Mouse (Mus musculus) heart, embryonic 14.5 days (tissue): ENCODE data around the gene Theg. TPM values are rescaled to one million over a fixed set of nuclear protein-coding genes. Genes with fewer than 3 reads are reported as not detected.

Experiments
- ATAC-seq: fragments of 200-750 bp; cut with Nextera tagmentation; 2 replicates; pipeline ENCODE4 v1.8.0; 2017; ENCODE audit warnings: low read depth, moderate TSS enrichment; ENCODE audit not compliant: insufficient number of reproducible peaks, insufficient read depth, low FRiP score
- H3K27ac ChIP-seq, 2 experiments: fragments of 200-500 bp in 1 of 2; fragments of 300-500 bp in 1 of 2; sonication (generic) in 1 of 2; replicated peaks in 1 of 2; 2 replicates each; pipeline ENCODE4 v1.5.1; 2012 to 2014; ENCODE audit warnings: low read depth in 2 of 2, low read length in 2 of 2, control low read depth in 1 of 2, mild to moderate bottlenecking in 1 of 2, mixed read lengths in 1 of 2; ENCODE audit not compliant: control insufficient read depth in 1 of 2, insufficient read depth in 1 of 2
- H3K27me3 ChIP-seq: fragments of 300-500 bp; sonication (generic); 2 replicates; pipeline ENCODE4 v1.6.1; 2014; ENCODE audit warnings: mild to moderate bottlenecking, low read length, control low read depth; ENCODE audit not compliant: control insufficient read depth, insufficient read depth
- H3K36me3 ChIP-seq: fragments of 300-500 bp; sonication (generic); 2 replicates; pipeline ENCODE4 v1.6.1; 2014; ENCODE audit warnings: mild to moderate bottlenecking, control low read depth, low read length, mixed read lengths; ENCODE audit not compliant: control insufficient read depth, insufficient read depth
- H3K4me1 ChIP-seq, 2 experiments: fragments of 200-500 bp in 1 of 2; fragments of 300-500 bp in 1 of 2; sonication (generic) in 1 of 2; 2 replicates each; pipeline ENCODE4 v1.6.1; 2012 to 2014; ENCODE audit warnings: low read length in 2 of 2, control low read depth in 1 of 2, mixed read lengths in 1 of 2; ENCODE audit not compliant: control insufficient read depth in 2 of 2, insufficient read depth in 2 of 2
- H3K4me2 ChIP-seq: fragments of 300-500 bp; sonication (generic); 2 replicates; pipeline ENCODE4 v1.6.1; 2014; ENCODE audit warnings: mild to moderate bottlenecking, low read length
- H3K4me3 ChIP-seq, 2 experiments: fragments of 200-500 bp in 1 of 2; fragments of 300-500 bp in 1 of 2; sonication (generic) in 1 of 2; 2 replicates each; pipeline ENCODE4 v1.5.1; 2012 to 2014; ENCODE audit warnings: low read length in 2 of 2, mild to moderate bottlenecking in 2 of 2, control low read depth in 1 of 2, low read depth in 1 of 2, moderate library complexity in 1 of 2; ENCODE audit not compliant: control insufficient read depth in 1 of 2, insufficient read depth in 1 of 2
- H3K9ac ChIP-seq: fragments of 300-500 bp; sonication (generic); 2 replicates; pipeline ENCODE4 v1.6.1; 2014; ENCODE audit warnings: mild to moderate bottlenecking, low read length
- H3K9me3 ChIP-seq: fragments of 300-500 bp; sonication (generic); 2 replicates; pipeline ENCODE4 v1.6.1; 2016; ENCODE audit warnings: low read length, control low read depth; ENCODE audit not compliant: control insufficient read depth
- WGBS: fragments of 180-500 bp; shearing (Covaris S2); extraction: QIAGEN DNeasy Blood & Tissue Kit; methylation state at CpG from one replicate; pipeline ENCODE4 v1.1.7; 2014; 5-methylcytosine and 5-hydroxymethylcytosine counted together
- polyA plus RNA-seq: library from polyadenylated mRNA; unstranded; fragments of >200 nt; fragmentation: Nextera tagmentation; extraction: Ambion mirVana; gene quantifications from 2 replicates; pipeline ENCODE4 v1.2.1, GENCODE M21; 2014

Gene Theg
- polyA plus RNA-seq, 1 experiment from 2014 or later, result not detected

DNA sequence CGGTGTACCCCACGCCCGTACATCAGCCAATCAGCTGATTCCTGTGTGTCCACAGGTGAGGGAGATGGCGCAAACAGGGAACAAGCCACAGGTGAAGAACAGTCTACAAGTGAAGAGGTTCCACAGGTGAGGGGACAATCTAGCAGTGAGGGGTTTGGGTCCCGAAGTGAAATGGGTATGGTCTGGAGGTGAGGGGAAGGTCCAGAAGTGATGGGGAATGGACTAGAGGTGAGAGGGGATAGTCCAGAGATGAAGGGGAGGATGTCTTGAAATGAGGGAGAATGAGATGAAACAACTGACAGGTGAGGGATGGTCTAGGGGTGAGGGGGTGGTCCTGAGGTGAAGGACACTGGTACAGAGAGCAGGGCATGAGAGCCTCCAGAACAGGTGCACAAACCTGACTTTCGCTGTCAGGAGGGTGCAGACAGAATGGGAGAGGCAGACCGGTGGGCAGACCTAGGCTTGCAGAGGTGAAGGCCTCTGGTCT, 31.9 kb downstream of the Theg start:
- Histone ChIP-seq H3K4me3 (peak overlapping the region; percentile 90 to 91), H3K27me3 (no peaks in the 10 kb centered on the region), H3K9me3 (no peaks in the 10 kb centered on the region), H3K9ac (peak overlapping the region; percentile 93), H3K4me2 (peak overlapping the region; percentile 94), H3K36me3 (no peaks in the 10 kb centered on the region), H3K4me1 (peaks cover 7 to 9% of the 10 kb centered on the region in 2 experiments; a peak in 2 of 4 replicates), H3K27ac (0 out of 4 replicates have a peak overlapping the region, but pooled peaks of 1 of the 2 experiments have one; percentile 51)
- WGBS, result 20% methylated on average over 6 of the region's 7 CpGs
- ATAC-seq, result no peak

DNA sequence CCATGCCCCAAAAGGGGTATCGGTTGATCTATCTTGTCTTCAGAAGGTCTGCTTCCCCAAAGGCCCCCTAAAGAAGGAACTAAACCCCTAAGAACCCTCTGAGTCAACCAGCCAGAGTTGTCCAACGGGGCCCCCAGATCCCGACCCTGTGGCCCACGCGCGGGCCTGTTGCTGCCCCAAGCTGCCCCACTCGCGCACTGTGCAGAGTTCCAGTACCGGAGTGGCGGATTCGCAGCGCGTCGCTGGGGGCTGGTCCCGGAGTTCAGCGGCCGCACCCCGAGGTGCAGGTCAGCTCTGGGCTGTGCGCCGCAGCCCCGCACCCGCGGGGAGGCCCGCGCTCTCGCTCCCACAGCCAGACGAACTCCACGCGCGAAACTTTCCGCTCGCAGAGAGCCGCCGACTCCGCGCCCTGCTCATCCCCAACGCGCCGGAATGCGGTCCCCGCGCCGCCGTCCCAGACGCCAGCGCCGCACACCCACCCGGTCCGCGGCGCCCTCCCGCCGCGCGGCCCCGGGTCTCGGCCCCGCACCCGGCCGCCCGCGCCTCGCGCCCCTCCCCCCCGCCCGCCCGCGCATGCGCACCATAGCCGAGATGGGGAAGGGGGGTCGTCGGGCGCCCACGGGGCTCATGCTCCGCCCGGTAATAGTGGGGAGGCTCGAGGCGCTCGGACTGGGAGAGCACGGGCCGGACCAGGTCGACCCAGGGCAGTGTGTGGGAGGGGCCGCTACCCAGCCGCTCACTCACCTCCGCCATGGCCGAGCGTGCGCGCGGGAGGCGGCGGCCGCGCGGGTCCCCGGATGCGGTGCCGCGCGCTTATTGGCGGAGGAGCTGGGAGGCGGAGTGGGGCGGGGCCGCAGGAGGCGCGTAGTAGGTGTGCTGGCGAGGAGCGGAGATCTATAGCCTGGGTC, 32.5 kb downstream of the Theg start, which contains the start of gene Mier2:
Gene Mier2, minus strand, starts transcription at position 870 of the 908 bp plus-strand sequence.
- Histone ChIP-seq H3K4me2 (peak within 1 kb of the TSS; percentile 94), H3K9ac (peak within 1 kb of the TSS; percentile 93), H3K27me3 (no peaks in the 10 kb centered on the region), H3K27ac (peak within 1 kb of the TSS in 1 of 2 experiments; percentile 51; a peak in 1 of 4 replicates), H3K4me3 (peak within 1 kb of the TSS; percentile 90 to 91), H3K9me3 (no peaks in the 10 kb centered on the region), H3K4me1 (peaks cover 7 to 9% of the 10 kb centered on the region in 2 experiments; a peak in 2 of 4 replicates), H3K36me3 (peaks cover 4% of the 10 kb centered on the region)
- WGBS, result under 1% methylated on average over 100 of the region's 108 CpGs
- peak; percentile 74 for ATAC-seq

DNA sequence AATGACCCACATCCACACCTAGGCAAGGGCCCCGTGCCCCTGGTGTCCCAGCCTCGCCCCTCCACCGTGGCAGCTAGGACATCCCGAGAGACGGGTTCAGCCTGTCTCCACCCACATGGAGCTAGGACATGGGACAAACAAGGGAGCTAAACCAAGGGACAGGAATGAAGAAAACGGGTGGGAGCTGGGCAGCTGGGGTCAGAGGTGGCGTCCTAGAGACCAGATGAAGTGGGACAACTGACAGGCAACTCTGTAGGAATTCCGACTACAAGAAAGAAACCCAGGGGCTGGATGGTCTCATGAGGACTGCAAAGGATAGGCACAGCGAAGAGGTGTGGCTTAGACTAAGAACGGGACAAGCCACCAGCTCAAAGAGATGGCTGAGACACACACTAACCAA, 33.4 kb downstream of the Theg start:
- peak overlapping the region; percentile 94 for H3K4me2 ChIP-seq
- no peaks in the 10 kb centered on the region for H3K9me3 ChIP-seq
- H3K27ac ChIP-seq, result no peak overlapping the region
- no peaks in the 10 kb centered on the region for H3K27me3 ChIP-seq
- no peak for ATAC-seq
- H3K9ac ChIP-seq, result peak overlapping the region; percentile 93
- 36% methylated on average over 10 of the region's 10 CpGs for WGBS
- peaks cover 7 to 9% of the 10 kb centered on the region in 2 experiments; a peak in 2 of 4 replicates for H3K4me1 ChIP-seq
- peak overlapping the region; percentile 90 to 91; a peak in 3 of 4 replicates for H3K4me3 ChIP-seq
- peaks cover 13% of the 10 kb centered on the region for H3K36me3 ChIP-seq

GRCm38 (mm10) chr10:79553176-79553575, 34.0 kb downstream of the Theg start:
- Histone ChIP-seq H3K9me3 (no peaks in the 10 kb centered on the region), H3K36me3 (peaks cover 18% of the 10 kb centered on the region), H3K4me2 (peak overlapping the region; percentile 94), H3K4me1 (peaks cover 7 to 9% of the 10 kb centered on the region in 2 experiments; a peak in 2 of 4 replicates), H3K4me3 (no peak overlapping the region), H3K27me3 (no peaks in the 10 kb centered on the region), H3K9ac (no peak overlapping the region), H3K27ac (no peak overlapping the region)
- no peak for ATAC-seq
- 87% methylated on average over 6 of the region's 6 CpGs for WGBS

DNA sequence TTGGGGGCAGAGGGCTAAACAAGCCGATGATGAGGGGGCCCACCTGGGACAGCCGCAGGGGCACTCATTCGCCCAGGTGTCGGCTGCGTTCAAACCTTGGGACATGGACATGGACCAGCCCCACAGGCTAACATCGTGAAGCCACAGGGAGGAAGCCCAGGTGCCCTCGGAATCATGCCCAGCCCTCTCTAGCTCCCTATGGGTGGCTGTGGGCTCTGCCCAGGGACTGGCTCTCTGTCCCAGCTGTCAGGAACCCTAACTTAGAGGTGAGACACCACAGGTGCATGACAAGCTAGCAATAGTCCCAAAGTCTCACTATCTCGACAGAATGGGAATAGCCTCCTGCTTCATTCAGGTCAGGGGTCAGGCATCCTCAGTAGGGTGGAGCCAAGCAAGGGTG, 34.6 kb downstream of the Theg start:
- Histone ChIP-seq H3K9me3 (no peaks in the 10 kb centered on the region), H3K4me3 (no peak overlapping the region), H3K4me2 (no peak overlapping the region), H3K27me3 (no peaks in the 10 kb centered on the region), H3K9ac (no peak overlapping the region), H3K4me1 (peaks cover 9% of the 10 kb centered on the region in 2 experiments; a peak in 3 of 4 replicates), H3K36me3 (peaks cover 25% of the 10 kb centered on the region), H3K27ac (no peak overlapping the region)
- no peak for ATAC-seq
- WGBS, result 80% methylated on average over 8 of the region's 8 CpGs

DNA sequence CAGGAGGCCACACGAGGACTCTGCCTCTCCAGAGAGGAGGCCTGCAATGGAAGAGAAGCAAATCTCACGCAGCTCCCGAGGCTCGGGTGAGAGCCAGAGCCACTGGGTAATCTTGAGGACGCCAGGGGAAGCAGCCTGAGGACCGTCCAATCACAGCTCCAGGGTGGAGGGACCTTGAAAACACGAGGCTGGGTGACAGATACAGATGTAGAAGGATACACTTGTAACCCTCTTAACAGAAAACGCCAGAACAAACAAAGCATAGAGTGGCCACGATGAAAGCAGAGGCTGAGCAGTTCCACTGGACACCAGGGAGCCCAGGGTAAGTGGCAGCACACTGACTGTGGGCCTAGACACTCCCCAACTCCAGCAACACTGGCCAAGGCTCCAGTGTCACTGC, 36.8 kb downstream of the Theg start:
- Histone ChIP-seq H3K4me2 (no peak overlapping the region), H3K27ac (no peak overlapping the region), H3K9me3 (no peaks in the 10 kb centered on the region), H3K9ac (no peak overlapping the region), H3K4me3 (no peak overlapping the region), H3K4me1 (peaks cover 9 to 13% of the 10 kb centered on the region in 2 experiments; a peak in 3 of 4 replicates), H3K27me3 (no peaks in the 10 kb centered on the region), H3K36me3 (peaks cover 46% of the 10 kb centered on the region)
- WGBS, result 68% methylated on average over 9 of the region's 9 CpGs
- no peak for ATAC-seq

DNA sequence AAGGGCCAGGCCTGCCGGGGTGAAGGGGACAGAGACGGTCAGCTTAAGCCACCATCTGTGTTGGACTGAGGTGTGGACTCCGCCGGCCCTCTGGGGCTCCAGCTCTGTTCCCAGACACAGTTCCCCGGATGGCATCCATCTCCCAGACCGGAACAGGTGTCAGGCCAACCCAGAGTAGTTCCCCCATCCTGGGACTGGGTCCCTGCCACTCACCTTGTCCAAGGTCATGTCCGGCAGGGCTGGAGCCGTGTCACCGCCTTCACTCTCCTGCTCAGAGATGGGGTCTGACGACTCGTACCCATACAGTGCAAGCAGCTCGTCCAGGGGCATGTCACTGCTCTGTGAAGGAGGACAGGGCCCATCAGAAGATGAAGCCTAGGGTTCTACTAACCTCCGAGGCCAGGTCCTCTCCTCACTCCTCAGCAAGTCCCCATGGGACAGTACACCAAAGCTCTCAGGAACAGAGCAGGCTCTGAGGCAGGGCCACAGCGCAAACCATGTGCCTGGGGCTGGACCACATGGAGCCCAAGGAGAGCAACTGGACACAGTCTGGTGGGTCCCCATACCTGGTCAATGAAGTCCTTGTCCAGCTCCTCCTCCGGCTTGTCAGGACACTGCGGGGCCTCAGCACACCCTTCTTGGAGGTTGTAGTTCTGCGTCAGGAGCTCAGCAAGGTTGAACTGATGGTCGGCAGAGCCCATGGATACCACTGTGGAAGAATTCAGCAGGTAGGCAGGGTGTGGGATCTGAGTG, 38.0 kb downstream of the Theg start:
- ATAC-seq, result no peak
- H3K36me3 ChIP-seq, result peaks cover 58% of the 10 kb centered on the region
- peaks cover 9 to 10% of the 10 kb centered on the region in 2 experiments; a peak in 3 of 4 replicates for H3K4me1 ChIP-seq

More for the DNA sequence above, 38.0 kb downstream of the Theg start:
- Histone ChIP-seq H3K4me3 (no peak overlapping the region), H3K4me2 (no peak overlapping the region), H3K27me3 (no peaks in the 10 kb centered on the region), H3K27ac (no peak overlapping the region), H3K9ac (no peak overlapping the region), H3K9me3 (no peaks in the 10 kb centered on the region)
- WGBS, result 81% methylated on average over 18 of the region's 18 CpGs
